Mouse (Mus musculus) embryonic facial prominence, embryonic 14.5 days (tissue): Measurements from ENCODE around the gene Mkln1. TPM values are rescaled to one million over a fixed set of nuclear protein-coding genes. Genes with fewer than 3 reads are reported as not detected.

Experiments
- ATAC-seq: fragments of 200-750 bp; cut with Nextera tagmentation; 2 replicates; pipeline ENCODE4 v1.8.0; 2017; ENCODE audit warnings: low read depth, moderate number of reproducible peaks, moderate TSS enrichment
- DNase-seq: peaks from one replicate; pipeline ENCODE4 v3.0.0-alpha.2; 2015; ENCODE audit warnings: low spot score
- H3K27ac ChIP-seq: fragments of 300-500 bp; sonication (generic); replicated peaks from 2 replicates; pipeline ENCODE4 v1.5.1; 2014; ENCODE audit warnings: low read depth, mild to moderate bottlenecking, low read length, moderate library complexity
- H3K27me3 ChIP-seq: fragments of 300-500 bp; sonication (generic); replicated peaks from 2 replicates; pipeline ENCODE4 v1.6.1; 2014; ENCODE audit warnings: low read length; ENCODE audit not compliant: control insufficient read depth, insufficient read depth
- H3K36me3 ChIP-seq: fragments of 300-500 bp; sonication (generic); 2 replicates; pipeline ENCODE4 v1.6.1; 2014; ENCODE audit warnings: low read length, mixed read lengths; ENCODE audit not compliant: control insufficient read depth, insufficient read depth
- H3K4me1 ChIP-seq: fragments of 300-500 bp; sonication (generic); 2 replicates; pipeline ENCODE4 v1.6.1; 2014; ENCODE audit warnings: antibody characterized with exemption, low read length; ENCODE audit not compliant: control insufficient read depth, insufficient read depth
- H3K4me2 ChIP-seq: fragments of 300-500 bp; sonication (generic); 2 replicates; pipeline ENCODE4 v1.6.1; 2014; ENCODE audit warnings: low read depth, mild to moderate bottlenecking, low read length, moderate library complexity, mixed read lengths
- H3K4me3 ChIP-seq: fragments of 300-500 bp; sonication (generic); 2 replicates; pipeline ENCODE4 v1.5.1; 2014; ENCODE audit warnings: low read depth, mild to moderate bottlenecking, low read length
- H3K9ac ChIP-seq: fragments of 300-500 bp; sonication (generic); 2 replicates; pipeline ENCODE4 v1.6.1; 2014; ENCODE audit warnings: low read depth, mild to moderate bottlenecking, low read length, moderate library complexity, mixed read lengths
- H3K9me3 ChIP-seq: fragments of 300-500 bp; sonication (generic); 2 replicates; pipeline ENCODE4 v1.6.1; 2016; ENCODE audit warnings: low read length; ENCODE audit not compliant: control insufficient read depth
- WGBS: fragments of 180-500 bp; shearing (Covaris S2); extraction: QIAGEN DNeasy Blood & Tissue Kit; methylation state at CpG from one replicate; pipeline ENCODE4 v1.1.7; 2014; 5-methylcytosine and 5-hydroxymethylcytosine counted together
- polyA plus RNA-seq: library from polyadenylated mRNA; unstranded; fragments of >200 nt; fragmentation: Nextera tagmentation; extraction: Ambion mirVana; gene quantifications from 2 replicates; pipeline ENCODE4 v1.2.1, GENCODE M21; 2014

The Mkln1 gene
- polyA plus RNA-seq = 155 and 165 TPM in 2 replicates

DNA sequence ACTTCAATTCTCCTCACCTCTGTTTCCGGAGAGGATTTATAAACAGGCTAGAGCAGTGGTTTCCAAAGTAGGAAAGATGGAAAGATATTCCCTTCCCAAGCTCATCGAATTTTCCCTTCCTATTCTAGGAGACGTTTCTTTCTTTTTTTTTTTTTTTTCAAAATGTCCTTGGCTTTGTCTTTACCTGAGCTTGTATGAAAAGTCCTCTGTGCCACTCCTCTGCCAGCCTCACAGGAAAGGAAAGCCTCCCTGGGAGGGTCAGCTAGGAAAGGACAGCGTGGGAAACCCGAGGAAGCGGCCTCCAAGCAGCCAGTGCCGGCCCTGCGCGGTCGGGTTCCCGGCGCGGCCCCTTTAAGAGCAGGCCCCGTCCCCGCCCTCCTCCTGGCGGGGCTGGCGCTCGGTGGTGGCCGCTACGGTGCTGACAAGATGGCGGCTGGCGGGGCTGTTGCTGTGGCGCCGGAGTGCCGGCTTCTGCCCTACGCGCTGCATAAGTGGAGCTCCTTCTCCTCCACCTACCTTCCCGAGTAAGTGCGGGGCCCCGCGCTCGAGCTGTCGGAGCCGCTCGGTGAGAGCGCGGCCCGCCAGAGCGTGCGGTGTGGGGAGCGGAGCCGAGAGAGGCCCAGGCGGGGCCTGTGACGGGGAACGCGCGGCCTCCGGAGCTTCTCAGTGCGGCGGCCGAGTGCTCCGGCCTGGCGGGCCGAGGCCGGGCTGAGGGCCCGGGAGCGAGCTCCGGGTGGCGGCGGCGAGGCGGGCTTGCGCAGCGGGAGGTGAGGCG is at the start of gene Mkln1:
TSS of gene Mkln1 (plus strand) at position 305 of the 775 bp plus-strand sequence.
- Histone ChIP-seq H3K4me3 (peak within 1 kb of the TSS; percentile 96), H3K27ac (peak within 1 kb of the TSS; percentile 95), H3K27me3 (no peaks in the 10 kb centered on the region), H3K36me3 (no peaks in the 10 kb centered on the region), H3K4me2 (peak within 1 kb of the TSS; percentile 71), H3K9me3 (no peaks in the 10 kb centered on the region), H3K4me1 (peaks cover 22% of the 10 kb centered on the region), H3K9ac (peak within 1 kb of the TSS; percentile 98)
- DNase-seq (peak; percentile 95), ATAC-seq (peak; percentile 99)
- WGBS = under 1% methylated on average over 39 of the region's 65 CpGs

- H3K4me2 ChIP-seq = no peak overlapping the region
These were observed 41.9 kb upstream of the Mkln1 start for GRCm38 (mm10) chr6:31356444-31357191.

GRCm38 (mm10) chr6:31357286-31357685 is 41.2 kb upstream of the Mkln1 start:
- Histone ChIP-seq H3K9ac (no peak overlapping the region), H3K4me2 (no peak overlapping the region), H3K4me3 (no peak overlapping the region), H3K27ac (no peak overlapping the region), H3K9me3 (no peaks in the 10 kb centered on the region), H3K36me3 (no peaks in the 10 kb centered on the region), H3K4me1 (peaks cover 4% of the 10 kb centered on the region; the same call in 1 of the 2 replicates), H3K27me3 (no peaks in the 10 kb centered on the region)
- peak; percentile 95 for ATAC-seq
- DNase-seq = peak; percentile 71
- WGBS = 52% methylated on average over 4 of the region's 4 CpGs

More at GRCm38 (mm10) chr6:31356444-31357191, 41.9 kb upstream of the Mkln1 start:
- DNase-seq (no peak), ATAC-seq (peak; percentile 30; the same call in 1 of the 2 replicates)
- H3K9ac ChIP-seq = no peak overlapping the region
- no peaks in the 10 kb centered on the region for H3K9me3 ChIP-seq
- H3K4me3 ChIP-seq = no peak overlapping the region
- no peaks in the 10 kb centered on the region for H3K36me3 ChIP-seq
- 82% methylated on average over 26 of the region's 26 CpGs for WGBS
- peaks cover 4% of the 10 kb centered on the region; the same call in 1 of the 2 replicates for H3K4me1 ChIP-seq
- no peak overlapping the region for H3K27ac ChIP-seq
- no peaks in the 10 kb centered on the region for H3K27me3 ChIP-seq

DNA sequence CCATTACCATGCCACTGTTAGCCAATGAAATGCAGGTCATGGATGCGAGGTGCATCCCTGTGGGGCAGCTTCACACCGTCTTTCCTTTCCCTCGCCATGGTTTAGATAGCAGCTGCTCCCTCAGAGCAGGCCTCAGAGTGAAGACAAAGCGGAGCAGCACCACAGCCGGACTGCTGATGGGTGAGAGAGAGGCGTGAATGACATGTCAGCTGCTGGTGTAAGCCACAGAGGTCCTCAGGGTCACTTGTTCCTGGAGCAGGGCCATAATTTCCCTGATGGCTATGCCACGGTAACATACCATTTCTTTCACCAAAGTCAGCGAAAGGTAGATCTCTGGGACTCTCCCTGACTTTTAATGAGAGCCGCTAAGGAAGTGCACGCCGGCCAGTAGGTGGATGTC is 35.9 kb upstream of the Mkln1 start:
- no peaks in the 10 kb centered on the region for H3K9me3 ChIP-seq
- H3K4me3 ChIP-seq = no peak overlapping the region
- DNase-seq = no peak
- no peak overlapping the region for H3K9ac ChIP-seq
- ATAC-seq = no peak
- H3K36me3 ChIP-seq = no peaks in the 10 kb centered on the region
- no peak overlapping the region for H3K27ac ChIP-seq
- H3K27me3 ChIP-seq = no peaks in the 10 kb centered on the region
- H3K4me2 ChIP-seq = no peak overlapping the region
- WGBS = 59% methylated on average over 11 of the region's 11 CpGs
- H3K4me1 ChIP-seq = no peaks in the 10 kb centered on the region

GRCm38 (mm10) chr6:31364399-31364798 is 34.1 kb upstream of the Mkln1 start:
- ATAC-seq = no peak
- H3K4me3 ChIP-seq = no peak overlapping the region
- no peak for DNase-seq
- H3K27me3 ChIP-seq = no peaks in the 10 kb centered on the region
- no peak overlapping the region for H3K9ac ChIP-seq
- H3K4me1 ChIP-seq = no peaks in the 10 kb centered on the region
- no peak overlapping the region for H3K4me2 ChIP-seq
- no peak overlapping the region for H3K27ac ChIP-seq
- no peaks in the 10 kb centered on the region for H3K36me3 ChIP-seq
- WGBS = 89% methylated on average over 3 of the region's 3 CpGs
- H3K9me3 ChIP-seq = no peaks in the 10 kb centered on the region

DNA sequence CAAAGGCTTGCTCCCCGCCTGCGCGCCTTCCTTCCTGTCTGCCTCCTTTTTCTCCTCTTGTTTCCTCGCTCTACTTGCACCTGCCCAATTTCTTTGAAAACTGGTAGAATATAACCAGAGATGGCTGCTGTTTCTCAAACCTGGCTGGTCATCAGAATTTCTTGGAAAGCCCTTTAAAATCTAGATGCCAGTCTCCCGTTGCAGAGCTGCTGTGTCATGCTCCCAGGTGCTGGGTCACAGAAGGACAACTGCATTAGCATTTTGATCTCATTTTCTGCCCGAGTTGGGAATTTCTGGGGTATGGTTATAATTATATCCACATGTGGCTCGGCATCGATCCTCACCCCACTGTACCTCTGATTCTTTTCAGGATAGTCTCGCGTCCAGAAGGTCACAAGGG is 30.6 kb upstream of the Mkln1 start:
- Histone ChIP-seq H3K27ac (no peak overlapping the region), H3K4me1 (no peaks in the 10 kb centered on the region), H3K9me3 (no peaks in the 10 kb centered on the region), H3K27me3 (no peaks in the 10 kb centered on the region), H3K4me3 (no peak overlapping the region), H3K4me2 (no peak overlapping the region), H3K9ac (no peak overlapping the region), H3K36me3 (no peaks in the 10 kb centered on the region)
- DNase-seq (no peak), ATAC-seq (no peak)
- WGBS = 46% methylated on average over 10 of the region's 10 CpGs

DNA sequence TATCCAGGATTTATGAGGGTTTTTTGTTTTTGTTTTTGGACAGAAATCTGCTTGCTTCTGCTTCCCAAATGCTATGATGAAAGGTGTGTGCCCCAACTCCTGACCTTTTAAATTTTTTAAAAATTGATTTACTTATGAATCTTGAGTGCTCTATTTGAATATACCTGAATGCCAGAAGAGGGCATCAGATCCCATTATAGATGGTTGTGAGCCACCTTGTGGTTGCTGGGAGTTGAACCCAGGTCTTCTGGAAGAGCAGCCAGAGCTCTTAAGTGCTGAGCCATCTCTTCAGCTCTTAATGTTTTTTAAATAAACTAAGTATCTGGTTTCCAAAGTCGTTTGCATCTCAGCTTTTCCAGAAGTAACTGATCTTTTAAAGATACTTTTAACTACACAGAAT is 30.0 kb upstream of the Mkln1 start:
- no peaks in the 10 kb centered on the region for H3K4me1 ChIP-seq
- H3K9me3 ChIP-seq = no peaks in the 10 kb centered on the region
- DNase-seq (no peak), ATAC-seq (no peak)
- H3K36me3 ChIP-seq = no peaks in the 10 kb centered on the region
- H3K4me2 ChIP-seq = no peak overlapping the region
- H3K27ac ChIP-seq = no peak overlapping the region
- no peaks in the 10 kb centered on the region for H3K27me3 ChIP-seq
- no peak overlapping the region for H3K9ac ChIP-seq
- H3K4me3 ChIP-seq = no peak overlapping the region
- WGBS = 27% methylated on average over 1 of the region's 1 CpGs

DNA sequence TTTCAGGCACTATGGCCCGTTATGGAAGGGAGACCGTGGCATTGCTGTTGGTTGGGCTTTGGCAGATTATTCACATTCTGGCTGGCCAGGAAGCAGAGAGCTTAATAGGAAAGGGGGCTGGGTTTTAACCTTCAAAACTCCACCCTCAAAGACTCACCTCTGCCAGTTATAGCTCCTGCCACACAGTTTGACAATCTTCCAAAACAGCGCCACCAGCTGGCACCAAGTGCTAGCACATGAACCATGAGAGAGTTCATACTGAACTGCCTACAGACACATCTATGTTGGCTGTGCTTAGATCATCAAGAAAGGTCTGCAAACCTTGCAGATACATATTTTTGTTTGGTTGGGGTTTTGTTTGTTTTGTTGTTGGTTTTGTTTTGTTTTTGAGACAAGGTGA is 28.7 kb upstream of the Mkln1 start:
- DNase-seq (no peak), ATAC-seq (no peak)
- H3K9ac ChIP-seq = no peak overlapping the region
- WGBS = 47% methylated on average over 3 of the region's 3 CpGs
- no peak overlapping the region for H3K27ac ChIP-seq
- H3K4me2 ChIP-seq = no peak overlapping the region
- H3K9me3 ChIP-seq = no peaks in the 10 kb centered on the region
- H3K4me3 ChIP-seq = no peak overlapping the region
- H3K27me3 ChIP-seq = no peaks in the 10 kb centered on the region
- H3K4me1 ChIP-seq = no peaks in the 10 kb centered on the region
- no peaks in the 10 kb centered on the region for H3K36me3 ChIP-seq
